8 mouse cellular contexts compared by ENCODE assay signal in genomic region chr9:44109360-44110095, GRCm38 (mm10). TPM values are rescaled to one million over a fixed set of nuclear protein-coding genes. Genes with fewer than 3 reads are reported as not detected.
DNase-seq lines count a peak whose midpoint lies in the region; ATAC-seq and TF ChIP-seq lines count a peak whose summit lies in the region.

No protein-coding gene starts in this region.

- H3K4me3 ChIP-seq in CH12.LX (replicated peaks in 1 of 3; ENCODE audit: low read depth in 2 of 3, low read length in 2 of 3, poor library complexity in 1 of 3) = peak overlapping the region in 1 of 3 experiments; percentile 6
- peak overlapping the region; percentile 24 for H3K4me3 ChIP-seq in embryonic facial prominence, embryonic 13.5 days
- peak overlapping the region; percentile 42 for H3K4me3 ChIP-seq in heart, embryonic 13.5 days
- H3K4me3 ChIP-seq in olfactory bulb, adult 2 months (ENCODE audit: insufficient read depth, low read depth, low read length) = no peak overlapping the region

- TF ChIP-seq POLR2A in CH12.LX (IDR thresholded peaks at IDR 0.05; ENCODE audit: low read depth, low read length) = no peak
- no peak for TF ChIP-seq POLR2A in olfactory bulb, adult 2 months (IDR thresholded peaks at IDR 0.05; ENCODE audit: insufficient read depth, low read depth, low read length)

- no peaks in the 10 kb centered on the region for H3K27me3 ChIP-seq in CH12.LX (replicated peaks)
- no peaks in the 10 kb centered on the region for H3K27me3 ChIP-seq in embryonic facial prominence, embryonic 13.5 days
- H3K27me3 ChIP-seq in heart, embryonic 13.5 days (replicated peaks) = no peaks in the 10 kb centered on the region

- no peak for ATAC-seq in embryonic facial prominence, embryonic 13.5 days (ENCODE audit: insufficient number of reproducible peaks, insufficient read depth, low FRiP score, low TSS enrichment, low read depth)
- no peak for ATAC-seq in heart, embryonic 13.5 days (ENCODE audit: extremely low read depth, insufficient number of reproducible peaks, low FRiP score, low TSS enrichment)

- H3K9me3 ChIP-seq in CH12.LX (replicated peaks; ENCODE audit: low read length) = no peaks in the 10 kb centered on the region
- H3K9me3 ChIP-seq in embryonic facial prominence, embryonic 13.5 days = no peaks in the 10 kb centered on the region
- H3K9me3 ChIP-seq in heart, embryonic 13.5 days = no peaks in the 10 kb centered on the region

- H3K4me2 ChIP-seq in CH12.LX (ENCODE audit: insufficient read depth, low read depth, poor library complexity, severe bottlenecking) = peak overlapping the region; percentile 64
- H3K4me2 ChIP-seq in embryonic facial prominence, embryonic 13.5 days = peak overlapping the region; percentile 55
- H3K4me2 ChIP-seq in heart, embryonic 13.5 days = peak overlapping the region; percentile 68

- H3K9ac ChIP-seq in CH12.LX (ENCODE audit: insufficient read depth, low read depth) = no peak overlapping the region; the same call in 1 of the 2 replicates
- H3K9ac ChIP-seq in embryonic facial prominence, embryonic 13.5 days = peak overlapping the region; percentile 61
- H3K9ac ChIP-seq in heart, embryonic 13.5 days = peak overlapping the region; percentile 74

- DNase-seq in CH12.LX (ENCODE audit: extremely low read depth) = peak; percentile 66
- DNase-seq in adrenal gland, postnatal 25 days = peak; percentile 73
- DNase-seq in kidney, postnatal 14 days = peak; percentile 82
- DNase-seq in lung, adult 18-20 months = peak; percentile 67 to 73
- peak; percentile 50 for DNase-seq in yolk sac, embryonic 10.5 days (ENCODE audit: low spot score)

- TF ChIP-seq EP300 in CH12.LX (IDR thresholded peaks at IDR 0.05; ENCODE audit: low read length) = no peak

- peaks cover 10 to 59% of the 10 kb centered on the region in 2 experiments for H3K4me1 ChIP-seq in CH12.LX (ENCODE audit: control insufficient read depth in 1 of 2, insufficient read depth in 2 of 2)
- H3K4me1 ChIP-seq in embryonic facial prominence, embryonic 13.5 days = peaks cover 60% of the 10 kb centered on the region
- peaks cover 70% of the 10 kb centered on the region for H3K4me1 ChIP-seq in heart, embryonic 13.5 days
- H3K4me1 ChIP-seq in olfactory bulb, adult 2 months (ENCODE audit: control insufficient read depth, insufficient read depth, low read length) = peaks cover 52% of the 10 kb centered on the region

- peaks cover 32 to 58% of the 10 kb centered on the region in 2 experiments for H3K36me3 ChIP-seq in CH12.LX (replicated peaks in 1 of 2; ENCODE audit: control insufficient read depth in 1 of 2, insufficient read depth in 1 of 2, low read length in 1 of 2)
- peaks cover 30% of the 10 kb centered on the region for H3K36me3 ChIP-seq in embryonic facial prominence, embryonic 13.5 days
- peaks cover 27% of the 10 kb centered on the region for H3K36me3 ChIP-seq in heart, embryonic 13.5 days

- peaks cover 42% of the 10 kb centered on the region for H3K79me2 ChIP-seq in CH12.LX (replicated peaks; ENCODE audit: control insufficient read depth, extremely low read depth, insufficient read depth, poor library complexity, severe bottlenecking)

- no peak overlapping the region for H3K27ac ChIP-seq in CH12.LX (ENCODE audit: insufficient read depth, low read depth)
- H3K27ac ChIP-seq in embryonic facial prominence, embryonic 13.5 days = peak overlapping the region; percentile 51; the same call in 1 of the 2 replicates
- H3K27ac ChIP-seq in heart, embryonic 13.5 days (replicated peaks) = peak overlapping the region; percentile 29; the same call in 1 of the 2 replicates
- H3K27ac ChIP-seq in olfactory bulb, adult 2 months (ENCODE audit: insufficient read depth, low read depth, low read length) = no peak overlapping the region

- TF ChIP-seq RAD21 in CH12.LX (IDR thresholded peaks at IDR 0.05; ENCODE audit: low read depth, low read length) = peak; percentile 64

- WGBS in embryonic facial prominence, embryonic 13.5 days = 23% methylated on average over 9 of the region's 9 CpGs
- 29% methylated on average over 9 of the region's 9 CpGs for WGBS in heart, embryonic 13.5 days
- 21% methylated on average over 9 of the region's 9 CpGs for WGBS in olfactory bulb, adult 2 months

- TF ChIP-seq CTCF in CH12.LX (conservative IDR thresholded peaks at IDR 0.05 in 1 of 2, IDR thresholded peaks at IDR 0.05 in 1 of 2; ENCODE audit: low read depth in 2 of 2, low read length in 2 of 2) = peak; percentile 73 to 78
- peak; percentile 35; the same call in 1 of the 2 replicates for TF ChIP-seq CTCF in olfactory bulb, adult 2 months (IDR thresholded peaks at IDR 0.05; ENCODE audit: insufficient read depth, low read depth, low read length)

- dilution Hi-C loops in CH12.LX (cut with MboI; ENCODE audit: extremely low pct_ligation_motif_present, extremely low pct_unique_long_range_greater_than_20kb, low sequenced_read_pairs) = no loop called here

- in situ Hi-C loops in CH12.LX (cut with MboI; ENCODE audit: low pct_ligation_motif_present, low pct_unique_long_range_greater_than_20kb, low sequenced_read_pairs) = no loop called here

TF ChIP-seq in CH12.LX, 34 proteins besides CTCF, POLR2A, EP300 and RAD21 (continues in another document):
- TF ChIP-seq USF1 (IDR thresholded peaks at IDR 0.05; ENCODE audit: low read depth, low read length) (no peak), PAX5 (IDR thresholded peaks at IDR 0.05; ENCODE audit: low read length) (no peak), JUN (IDR thresholded peaks at IDR 0.05; ENCODE audit: insufficient read depth, low read depth, low read length) (no peak), IRF4 (IDR thresholded peaks at IDR 0.05; ENCODE audit: low read depth, low read length) (no peak), BHLHE40 (IDR thresholded peaks at IDR 0.05; ENCODE audit: low read depth, low read length) (no peak), JUND (conservative IDR thresholded peaks at IDR 0.05; ENCODE audit: low read depth, low read length) (no peak), CHD1 (IDR thresholded peaks at IDR 0.05; ENCODE audit: low read depth, low read length) (no peak), MXI1 (IDR thresholded peaks at IDR 0.05; ENCODE audit: low read depth, low read length) (no peak), MEF2A (IDR thresholded peaks at IDR 0.05; ENCODE audit: borderline replicate concordance, low read depth, low read length) (no peak), KAT2A (IDR thresholded peaks at IDR 0.05; ENCODE audit: insufficient replicate concordance, low read length) (no peak), SIN3A (IDR thresholded peaks at IDR 0.05; ENCODE audit: low read length) (no peak), ZMIZ1 (IDR thresholded peaks at IDR 0.05; ENCODE audit: low read depth, low read length) (no peak), ZNF384 (IDR thresholded peaks at IDR 0.05; ENCODE audit: low read depth, low read length) (no peak), RCOR1 (conservative IDR thresholded peaks at IDR 0.05; ENCODE audit: low read depth, low read length) (no peak)

RNA-seq across cellular contexts. Expression of gene C1qtnf5, which starts 2.5 kb away (rescaled TPM):
- not detected in 2 replicates for total RNA-seq in CH12.LX (2012; rRNA removed)
- not detected in 2 replicates for total RNA-seq in CH12.LX (2014; rRNA removed)
- polyA plus RNA-seq in CH12.LX (2012; ENCODE audit: insufficient read length, low read depth) = not detected in 2 replicates
- total RNA-seq in adrenal gland, postnatal 25 days (2021) = 9.9 and 10.9 TPM in 2 replicates
- 1.5 and 2.8 TPM in 2 replicates for polyA plus RNA-seq in embryonic facial prominence, embryonic 13.5 days (2015; fragmentation: Nextera tagmentation; extraction: Ambion mirVana)
- polyA plus RNA-seq in heart, embryonic 13.5 days (2015; fragmentation: Nextera tagmentation; extraction: Ambion mirVana) = 1.1 and 2.1 TPM in 2 replicates
- not detected in 2 replicates for polyA plus RNA-seq in olfactory bulb, adult 2 months (2012; ENCODE audit: insufficient read depth, insufficient read length, low replicate concordance, missing spikeins)

RNA-seq across cellular contexts. Expression of gene Gm49380, which starts 3.8 kb away (rescaled TPM):
- total RNA-seq in CH12.LX (2012; rRNA removed) (not detected in 2 replicates), CH12.LX (2014; rRNA removed) (not detected in 2 replicates)
- polyA plus RNA-seq in CH12.LX (2012; ENCODE audit: insufficient read length, low read depth) = not detected in 2 replicates
- 0.82 and 1.5 TPM in 2 replicates for total RNA-seq in adrenal gland, postnatal 25 days (2021)
- 0.30 and 0.48 TPM in 2 replicates for polyA plus RNA-seq in embryonic facial prominence, embryonic 13.5 days (2015; fragmentation: Nextera tagmentation; extraction: Ambion mirVana)
- not detected in 2 replicates for polyA plus RNA-seq in heart, embryonic 13.5 days (2015; fragmentation: Nextera tagmentation; extraction: Ambion mirVana)
- polyA plus RNA-seq in olfactory bulb, adult 2 months (2012; ENCODE audit: insufficient read depth, insufficient read length, low replicate concordance, missing spikeins) = not detected in 2 replicates

RNA-seq across cellular contexts. Expression of gene Rnf26, which starts 3.8 kb away (rescaled TPM):
- total RNA-seq in CH12.LX (2012; rRNA removed) (15.3 and 15.4 TPM in 2 replicates), CH12.LX (2014; rRNA removed) (9.2 and 11.7 TPM in 2 replicates)
- polyA plus RNA-seq in CH12.LX (2012; ENCODE audit: insufficient read length, low read depth) = 31.5 and 40.0 TPM in 2 replicates
- total RNA-seq in adrenal gland, postnatal 25 days (2021) = 30.3 and 36.4 TPM in 2 replicates
- polyA plus RNA-seq in embryonic facial prominence, embryonic 13.5 days (2015; fragmentation: Nextera tagmentation; extraction: Ambion mirVana) = 73.3 and 80.1 TPM in 2 replicates
- polyA plus RNA-seq in heart, embryonic 13.5 days (2015; fragmentation: Nextera tagmentation; extraction: Ambion mirVana) = 38.5 and 39.3 TPM in 2 replicates
- 257 TPM in 1 of 2 replicates, not detected in the other for polyA plus RNA-seq in olfactory bulb, adult 2 months (2012; ENCODE audit: insufficient read depth, insufficient read length, low replicate concordance, missing spikeins)

RNA-seq across cellular contexts. Expression of gene Mfrp, which starts 8.0 kb away (rescaled TPM):
- 0.04 TPM in 1 of 2 replicates, not detected in the other for total RNA-seq in CH12.LX (2012; rRNA removed)
- total RNA-seq in CH12.LX (2014; rRNA removed) = not detected in 2 replicates
- polyA plus RNA-seq in CH12.LX (2012; ENCODE audit: insufficient read length, low read depth) = not detected in 2 replicates
- not detected in 2 replicates for total RNA-seq in adrenal gland, postnatal 25 days (2021)
- 0.21 and 0.39 TPM in 2 replicates for polyA plus RNA-seq in embryonic facial prominence, embryonic 13.5 days (2015; fragmentation: Nextera tagmentation; extraction: Ambion mirVana)
- polyA plus RNA-seq in heart, embryonic 13.5 days (2015; fragmentation: Nextera tagmentation; extraction: Ambion mirVana) = not detected in 2 replicates
- not detected in 2 replicates for polyA plus RNA-seq in olfactory bulb, adult 2 months (2012; ENCODE audit: insufficient read depth, insufficient read length, low replicate concordance, missing spikeins)

RNA-seq across cellular contexts. Expression of gene Mcam, which starts 24.7 kb away (rescaled TPM):
- 0.98 and 1.1 TPM in 2 replicates for total RNA-seq in CH12.LX (2012; rRNA removed)
- total RNA-seq in CH12.LX (2014; rRNA removed) = 0.56 and 0.73 TPM in 2 replicates
- polyA plus RNA-seq in CH12.LX (2012; ENCODE audit: insufficient read length, low read depth) = 0.40 and 0.57 TPM in 2 replicates
- 32.2 and 32.9 TPM in 2 replicates for total RNA-seq in adrenal gland, postnatal 25 days (2021)
- polyA plus RNA-seq in embryonic facial prominence, embryonic 13.5 days (2015; fragmentation: Nextera tagmentation; extraction: Ambion mirVana) = 25.6 and 28.9 TPM in 2 replicates
- 112 and 127 TPM in 2 replicates for polyA plus RNA-seq in heart, embryonic 13.5 days (2015; fragmentation: Nextera tagmentation; extraction: Ambion mirVana)
- not detected in 2 replicates for polyA plus RNA-seq in olfactory bulb, adult 2 months (2012; ENCODE audit: insufficient read depth, insufficient read length, low replicate concordance, missing spikeins)

Comparison
In these comparisons a context has a peak if more than half of its experiments do, and no peak if none do; other contexts are left out.
1. H3K27ac ChIP-seq: peak in embryonic facial prominence, embryonic 13.5 days (single experiment) and heart, embryonic 13.5 days (single experiment); none in CH12.LX (single experiment) and olfactory bulb, adult 2 months (single experiment).
2. Peak in every context shown above with its lines, with median percentiles within 50 percentile points of each other: DNase-seq and H3K4me2 ChIP-seq.